Mouse (Mus musculus): ENCODE data around the gene Dqx1.

The Dqx1 gene

GRCm38 (mm10) chr6:83033249-83034185, 24.1 kb upstream of the Dqx1 start, which contains the start of the genes Dok1 and Loxl3:
Gene Dok1 (minus strand): TSS chr6:83033471.
Gene Loxl3 (plus strand): TSS chr6:83034173.
- DNase-seq (ENCODE audit: low spot score in 2 of 2) = no peak

- no peak for DNase-seq (ENCODE audit: low spot score in 2 of 2)
Observed at GRCm38 (mm10) chr6:83034463-83035055, 23.1 kb upstream of the Dqx1 start.

GRCm38 (mm10) chr6:83037188-83037587, 20.5 kb upstream of the Dqx1 start:
- no peak for DNase-seq (ENCODE audit: low spot score in 2 of 2)

- peak; percentile 82 to 87 for DNase-seq (ENCODE audit: low spot score in 2 of 2)
Observed at GRCm38 (mm10) chr6:83038496-83039012, 19.1 kb upstream of the Dqx1 start.

GRCm38 (mm10) chr6:83040601-83041000, 17.0 kb upstream of the Dqx1 start:
- no peak for DNase-seq (ENCODE audit: low spot score in 2 of 2)

GRCm38 (mm10) chr6:83043561-83043960, 14.1 kb upstream of the Dqx1 start:
- DNase-seq (ENCODE audit: low spot score in 2 of 2) = no peak

- DNase-seq (ENCODE audit: low spot score in 2 of 2) = no peak
Observed at GRCm38 (mm10) chr6:83043993-83044392, 13.7 kb upstream of the Dqx1 start.

- DNase-seq (ENCODE audit: low spot score in 2 of 2) = no peak
Observed at GRCm38 (mm10) chr6:83044742-83045141, 12.9 kb upstream of the Dqx1 start.

- DNase-seq (ENCODE audit: low spot score in 2 of 2) = no peak
Observed at GRCm38 (mm10) chr6:83049367-83049766, 8.3 kb upstream of the Dqx1 start.

GRCm38 (mm10) chr6:83053136-83053960, 4.3 kb upstream of the Dqx1 start:
- peak in 1 of 2 experiments; percentile 16 for DNase-seq (ENCODE audit: low spot score in 2 of 2)

GRCm38 (mm10) chr6:83054074-83054851, 3.4 kb upstream of the Dqx1 start, which contains the start of gene Aup1:
Gene Aup1 (plus strand): TSS chr6:83054521.
- peak; percentile 94 to 97 for DNase-seq (ENCODE audit: low spot score in 2 of 2)

- no peak for DNase-seq (ENCODE audit: low spot score in 2 of 2)
Observed at GRCm38 (mm10) chr6:83054871-83055431, 2.7 kb upstream of the Dqx1 start, which contains the start of gene Htra2. Gene Htra2 (minus strand): TSS chr6:83055273.

- DNase-seq (ENCODE audit: low spot score in 2 of 2) = no peak
Observed at GRCm38 (mm10) chr6:83058725-83059124, 1.1 kb downstream of the Dqx1 start.

- no peak for DNase-seq (ENCODE audit: low spot score in 2 of 2)
Observed at GRCm38 (mm10) chr6:83065995-83066394, 8.4 kb downstream of the Dqx1 start.

GRCm38 (mm10) chr6:83066441-83066840, 8.8 kb downstream of the Dqx1 start:
- DNase-seq (ENCODE audit: low spot score in 2 of 2) = no peak

- no peak for DNase-seq (ENCODE audit: low spot score in 2 of 2)
Observed at GRCm38 (mm10) chr6:83068221-83068620, 10.6 kb downstream of the Dqx1 start.

- DNase-seq (ENCODE audit: low spot score in 2 of 2) = no peak
Observed at GRCm38 (mm10) chr6:83068706-83069487, 11.3 kb downstream of the Dqx1 start.

GRCm38 (mm10) chr6:83069488-83070246, 12.0 kb downstream of the Dqx1 start:
- DNase-seq (ENCODE audit: low spot score in 2 of 2) = no peak

GRCm38 (mm10) chr6:83070247-83070310, 12.4 kb downstream of the Dqx1 start, which contains the start of gene Tlx2:
Gene Tlx2 (minus strand): TSS chr6:83070293.
- no peak for DNase-seq (ENCODE audit: low spot score in 2 of 2)
